ENCODE assay signal across 12 mouse cellular contexts in genomic region chr7:112272692-112273091, GRCm38 (mm10). TPM values are rescaled to one million over a fixed set of nuclear protein-coding genes. Genes with fewer than 3 reads are reported as not detected.
DNase-seq lines count a peak whose midpoint lies in the region; ATAC-seq and TF ChIP-seq lines count a peak whose summit lies in the region.
"Had no signal": no experiment of that assay in that cellular context is flagged by ENCODE, and none has a peak within 500 bp of the region (broad histone marks: within the 10 kb centered on the region; RNA-seq: fewer than 3 reads in every experiment).

No protein-coding gene starts in this region.

- TF ChIP-seq CTCF in gastrocnemius, adult 2 months (IDR thresholded peaks at IDR 0.05), result no peak

- H3K9me3 ChIP-seq in midbrain, embryonic 13.5 days, result no peaks in the 10 kb centered on the region
- H3K9me3 ChIP-seq in midbrain, embryonic 16.5 days (replicated peaks; ENCODE audit: control insufficient read depth, low read length, poor library complexity, severe bottlenecking), result no peaks in the 10 kb centered on the region
- H3K9me3 ChIP-seq in hindbrain, embryonic 13.5 days, result no peaks in the 10 kb centered on the region
- H3K9me3 ChIP-seq: embryonic facial prominence, embryonic 10.5 days; limb, embryonic 12.5 days had no signal

- DNase-seq in gastrocnemius, adult 2 months, result no peak
- no peak for DNase-seq in gastrocnemius, adult 18-20 months (ENCODE audit: low spot score)
- DNase-seq in ovary, adult 18-20 months (ENCODE audit: low spot score), result no peak
- no peak for DNase-seq in MN1 (ENCODE audit: low spot score)
- no peak for DNase-seq in adrenal gland, adult 18-20 months (ENCODE audit: low spot score in 2 of 2)
- DNase-seq: adrenal gland, adult 8-10 months had no signal

- H3K36me3 ChIP-seq in midbrain, embryonic 13.5 days, result no peaks in the 10 kb centered on the region
- no peaks in the 10 kb centered on the region for H3K36me3 ChIP-seq in midbrain, embryonic 16.5 days (ENCODE audit: control insufficient read depth, insufficient read depth, low read length)
- no peaks in the 10 kb centered on the region for H3K36me3 ChIP-seq in hindbrain, embryonic 13.5 days
- H3K36me3 ChIP-seq: embryonic facial prominence, embryonic 10.5 days; G1E; limb, embryonic 12.5 days had no signal

- 28% methylated on average over 5 of the region's 5 CpGs for WGBS in midbrain, embryonic 13.5 days
- WGBS in midbrain, embryonic 16.5 days, result 17% methylated on average over 5 of the region's 5 CpGs
- WGBS in hindbrain, embryonic 13.5 days, result 18% methylated on average over 5 of the region's 5 CpGs

- no peak overlapping the region for H3K4me3 ChIP-seq in gastrocnemius, adult 2 months
- no peak overlapping the region for H3K4me3 ChIP-seq in midbrain, embryonic 13.5 days (replicated peaks)
- no peak overlapping the region for H3K4me3 ChIP-seq in midbrain, embryonic 16.5 days (ENCODE audit: low read depth, low read length)
- no peak overlapping the region for H3K4me3 ChIP-seq in hindbrain, embryonic 13.5 days
- H3K4me3 ChIP-seq: embryonic facial prominence, embryonic 10.5 days; limb, embryonic 12.5 days had no signal

- H3K27me3 ChIP-seq in midbrain, embryonic 13.5 days, result no peaks in the 10 kb centered on the region
- no peaks in the 10 kb centered on the region for H3K27me3 ChIP-seq in midbrain, embryonic 16.5 days (ENCODE audit: control insufficient read depth, insufficient read depth, low read depth, low read length)
- H3K27me3 ChIP-seq in hindbrain, embryonic 13.5 days, result no peaks in the 10 kb centered on the region
- H3K27me3 ChIP-seq: limb, embryonic 12.5 days had no signal

- intact Hi-C loops in gastrocnemius, adult 2 months (cut with DNase I), result no loop called here

- H3K9ac ChIP-seq in midbrain, embryonic 13.5 days (replicated peaks), result no peak overlapping the region
- no peak overlapping the region for H3K9ac ChIP-seq in midbrain, embryonic 16.5 days (ENCODE audit: low read depth, low read length)
- no peak overlapping the region for H3K9ac ChIP-seq in hindbrain, embryonic 13.5 days
- H3K9ac ChIP-seq: limb, embryonic 12.5 days had no signal

- H3K27ac ChIP-seq in gastrocnemius, adult 2 months, result peak overlapping the region; percentile 65
- H3K27ac ChIP-seq in midbrain, embryonic 13.5 days, result 0 out of 2 replicates have a peak overlapping the region, but pooled peaks have one; percentile 7
- no peak overlapping the region for H3K27ac ChIP-seq in midbrain, embryonic 16.5 days (ENCODE audit: low read length)
- H3K27ac ChIP-seq in hindbrain, embryonic 13.5 days, result 0 out of 2 replicates have a peak overlapping the region, but pooled peaks have one; percentile 5
- H3K27ac ChIP-seq: embryonic facial prominence, embryonic 10.5 days; limb, embryonic 12.5 days had no signal

- peak; percentile 67 for ATAC-seq in midbrain, embryonic 13.5 days
- ATAC-seq in midbrain, embryonic 16.5 days, result no peak
- peak; percentile 61 for ATAC-seq in hindbrain, embryonic 13.5 days (ENCODE audit: low FRiP score)

- peaks cover 25% of the 10 kb centered on the region for H3K4me1 ChIP-seq in midbrain, embryonic 13.5 days (replicated peaks)
- no peaks in the 10 kb centered on the region for H3K4me1 ChIP-seq in midbrain, embryonic 16.5 days (ENCODE audit: control insufficient read depth, insufficient read depth, low read length)
- peaks cover 41% of the 10 kb centered on the region for H3K4me1 ChIP-seq in hindbrain, embryonic 13.5 days (replicated peaks)

- no peak overlapping the region for H3K4me2 ChIP-seq in midbrain, embryonic 13.5 days (replicated peaks)
- no peak overlapping the region for H3K4me2 ChIP-seq in midbrain, embryonic 16.5 days (ENCODE audit: low read length)
- no peak overlapping the region for H3K4me2 ChIP-seq in hindbrain, embryonic 13.5 days
- H3K4me2 ChIP-seq: limb, embryonic 12.5 days had no signal

RNA-seq across cellular contexts. Expression of gene Mical2, which starts 47.0 kb away (rescaled TPM):
- total RNA-seq in gastrocnemius, adult 2 months (2021), result 100 to 1,000 TPM; 124 to 136 TPM
- 100 to 1,000 TPM; 166 to 180 TPM for total RNA-seq in gastrocnemius, adult 18-20 months (2021)
- 1.5 TPM in 2 replicates for polyA plus RNA-seq in midbrain, embryonic 13.5 days (2015; fragmentation: Nextera tagmentation; extraction: Ambion mirVana)
- 3.5 and 5.1 TPM in 2 replicates for polyA plus RNA-seq in midbrain, embryonic 16.5 days (2015; fragmentation: Nextera tagmentation; extraction: Ambion mirVana)
- polyA plus RNA-seq in hindbrain, embryonic 13.5 days (2015; fragmentation: Nextera tagmentation; extraction: Ambion mirVana), result 1.5 and 1.9 TPM in 2 replicates
- total RNA-seq in adrenal gland, adult 18-20 months (2021), result 10 to 100 TPM in 1 of 2 experiments, 1 to 10 TPM in 1; 9.1 to 17.9 TPM
- polyA plus RNA-seq: G1E had no signal

Comparison
In these comparisons a context has a peak if more than half of its experiments do, and no peak if none do; other contexts are left out.
1. RNA of gene Mical2, which starts 47.0 kb away (total RNA-seq): 166 to 180 TPM in gastrocnemius, adult 18-20 months and 124 to 136 TPM in gastrocnemius, adult 2 months; 9.1 to 17.9 TPM in adrenal gland, adult 18-20 months; every median in the first group is over 4 times any median in the second.